Mouse (Mus musculus) c-Kit-positive CD71-negative TER-119-negative erythroid progenitor cells, embryonic 14.5 days (primary cell): ENCODE measurements around the gene Osbpl9.

Source experiments
- DNase-seq: peaks from one replicate; pipeline ENCODE4 v3.0.0-alpha.2; 2013; ENCODE audit warnings: low read depth

Osbpl9 gene

GRCm38 (mm10) chr4:109043294-109043693 is 158.8 kb downstream of the Osbpl9 start:
- no peak for DNase-seq

DNA sequence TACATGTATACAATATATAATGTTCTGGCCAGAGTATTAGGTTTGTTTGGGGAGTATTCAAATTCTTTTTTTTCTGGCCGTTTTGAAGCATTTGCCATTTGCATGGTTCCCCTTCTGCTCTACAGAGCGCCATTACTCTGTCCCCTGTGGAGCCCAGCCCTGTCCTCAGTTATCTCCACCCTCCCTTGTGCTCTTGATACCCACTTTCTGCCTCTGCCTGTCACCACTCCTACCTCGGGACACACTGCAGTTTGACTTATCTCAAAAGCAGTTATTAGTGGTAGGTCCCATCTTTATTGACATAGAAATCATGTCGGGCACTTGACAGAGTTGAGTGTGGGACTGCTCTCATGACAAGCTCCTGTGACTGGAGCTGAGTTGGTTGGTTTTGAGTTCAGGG is 159.3 kb downstream of the Osbpl9 start:
- DNase-seq: no peak

DNA sequence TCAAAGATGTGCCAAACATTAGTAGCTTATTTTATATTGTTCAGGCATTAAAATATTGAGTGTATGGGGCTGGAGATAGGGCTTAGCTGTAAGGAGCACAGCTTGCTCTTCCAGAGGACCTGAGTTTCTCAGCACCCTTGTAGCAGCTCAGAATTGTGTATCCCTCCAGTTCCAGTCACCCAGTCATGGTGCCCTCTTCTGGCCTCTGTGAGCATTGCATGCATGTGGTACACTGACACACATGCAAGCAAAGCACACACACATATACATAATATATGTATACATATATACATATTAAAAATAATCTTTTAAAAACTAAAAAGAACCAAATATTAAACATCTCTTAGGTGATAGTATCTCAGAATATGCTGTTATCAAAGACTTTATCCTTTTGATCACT is 165.7 kb downstream of the Osbpl9 start:
- peak; percentile 58 for DNase-seq

DNA sequence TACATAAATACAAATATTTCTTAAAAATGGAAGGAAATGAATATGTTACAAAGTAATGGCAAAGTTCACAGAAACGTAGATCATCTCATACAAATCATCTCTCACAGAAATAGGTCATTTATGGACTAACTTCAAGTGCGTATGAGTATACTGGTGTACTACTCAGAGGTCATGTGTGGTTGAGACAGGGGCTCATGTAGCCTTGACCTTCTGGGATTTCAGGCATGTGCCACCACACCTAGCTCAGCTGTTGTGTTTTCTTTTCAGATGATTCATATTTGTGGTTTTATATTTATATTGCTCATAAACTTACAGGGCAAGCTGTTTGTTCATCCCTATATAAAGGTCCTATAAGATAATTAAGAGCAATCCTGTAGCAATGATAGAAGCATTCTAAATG is 171.8 kb downstream of the Osbpl9 start:
- DNase-seq: no peak

GRCm38 (mm10) chr4:109029857-109030256 is 172.2 kb downstream of the Osbpl9 start:
- no peak for DNase-seq

DNA sequence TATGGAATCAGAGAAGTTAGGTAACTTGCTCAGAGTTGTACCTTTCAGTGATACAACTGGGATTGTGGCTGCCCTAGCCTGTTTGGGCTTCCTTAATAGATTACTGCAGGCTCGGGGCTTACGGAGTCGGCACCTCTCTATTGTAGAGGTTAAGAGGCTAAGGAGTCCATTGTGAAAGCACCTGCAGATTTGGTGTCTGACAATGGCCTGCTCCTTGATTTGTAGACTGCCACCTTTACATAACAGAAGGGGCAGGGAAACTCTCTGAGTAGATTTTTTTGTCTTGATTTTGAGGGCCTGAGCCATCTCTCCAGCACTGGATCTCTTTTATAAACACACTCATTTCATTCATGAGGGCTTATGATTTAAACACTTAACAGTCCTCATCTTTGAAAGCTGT is 175.5 kb downstream of the Osbpl9 start:
- no peak for DNase-seq

DNA sequence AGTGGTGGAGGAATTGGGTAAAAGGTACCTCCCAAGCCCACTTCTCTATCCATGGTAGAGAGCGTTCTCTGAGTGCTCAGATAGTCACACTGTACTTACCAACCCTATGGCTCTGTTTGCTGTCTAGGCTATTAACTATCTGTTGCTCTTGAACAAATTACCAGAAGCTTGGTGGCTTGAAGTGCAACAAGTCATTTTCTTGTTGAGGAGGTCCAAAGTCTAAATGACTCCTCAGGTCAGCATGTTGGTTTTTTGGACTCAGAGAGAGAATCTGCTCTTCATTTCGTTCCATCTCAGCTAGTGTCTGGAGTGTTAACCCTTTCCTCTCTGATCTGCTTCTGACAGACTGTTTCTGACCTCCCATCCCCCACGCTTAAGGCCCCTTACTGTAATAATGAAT is 177.0 kb downstream of the Osbpl9 start:
- no peak for DNase-seq

GRCm38 (mm10) chr4:109021976-109022375 is 180.1 kb downstream of the Osbpl9 start:
- DNase-seq: no peak

GRCm38 (mm10) chr4:109019301-109019700 is 182.8 kb downstream of the Osbpl9 start:
- DNase-seq: no peak

- DNase-seq: no peak
Observed at GRCm38 (mm10) chr4:109017441-109017840, 184.6 kb downstream of the Osbpl9 start.

DNA sequence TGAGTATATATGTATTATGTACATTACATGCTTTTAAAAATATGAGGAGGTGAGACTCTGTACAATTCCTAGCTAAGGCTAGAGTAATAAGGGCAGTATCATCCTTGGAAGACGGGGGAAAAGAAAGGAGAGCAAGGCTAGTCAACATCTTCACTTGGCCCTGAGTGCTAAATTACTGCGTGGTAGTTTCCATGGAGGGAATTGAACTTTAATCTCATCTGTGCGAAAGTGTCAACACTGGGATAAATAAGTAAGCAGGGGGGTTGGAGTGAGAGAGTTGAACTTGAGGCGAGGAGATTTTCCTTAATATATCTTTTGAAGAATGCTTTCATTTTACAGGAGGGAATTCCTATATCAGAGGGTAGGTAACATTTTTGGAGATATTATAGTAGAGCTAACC is 188.0 kb downstream of the Osbpl9 start:
- DNase-seq: no peak
